Mouse (Mus musculus) megakaryocyte, embryonic 14.5 days (primary cell): ENCODE results near the gene Crtc3.

Experiments used
- FLI1 ChIP-seq: IDR thresholded peaks from 2 replicates; pipeline ENCODE4 v1.6.1; 2012; ENCODE audit warnings: low read length, inconsistent platforms, mixed read lengths
- GATA1 ChIP-seq: IDR thresholded peaks from 3 replicates; pipeline ENCODE4 v1.6.1; 2012; ENCODE audit warnings: mixed read lengths, low read length, inconsistent platforms, borderline replicate concordance

GRCm38 (mm10) chr7:80682630-80683029 is 6.0 kb downstream of the Crtc3 start:
- TF ChIP-seq GATA1 = no peak
- no peak for TF ChIP-seq FLI1
